Mouse (Mus musculus) thymus, postnatal 25 days (tissue): Measurements from ENCODE around the gene Tdrd9.

Experiments used
- DNase-seq: peaks from one replicate; pipeline ENCODE4 v3.0.0; 2022

Gene Tdrd9

GRCm38 (mm10) chr12:111966683-111967173 is 4.6 kb upstream of the Tdrd9 start, which contains the start of gene Atp5mpl:
Gene Atp5mpl (minus strand): TSS chr12:111966977.
- peak; percentile 95 for DNase-seq

GRCm38 (mm10) chr12:111970085-111970484 is 1.3 kb upstream of the Tdrd9 start:
- DNase-seq: no peak

- DNase-seq: no peak
Observed at GRCm38 (mm10) chr12:111972504-111972903, 1.1 kb downstream of the Tdrd9 start.

GRCm38 (mm10) chr12:111974578-111974977 is 3.2 kb downstream of the Tdrd9 start:
- DNase-seq: no peak

GRCm38 (mm10) chr12:111977138-111977537 is 5.8 kb downstream of the Tdrd9 start:
- no peak for DNase-seq

GRCm38 (mm10) chr12:111978274-111978673 is 6.9 kb downstream of the Tdrd9 start:
- no peak for DNase-seq

GRCm38 (mm10) chr12:111980887-111981367 is 9.6 kb downstream of the Tdrd9 start, which contains the start of gene Rd3l:
Gene Rd3l (minus strand): TSS chr12:111981317.
- no peak for DNase-seq

- DNase-seq: no peak
Observed at GRCm38 (mm10) chr12:111981831-111982230, 10.5 kb downstream of the Tdrd9 start.

- no peak for DNase-seq
Observed at GRCm38 (mm10) chr12:111983165-111983564, 11.8 kb downstream of the Tdrd9 start.

- no peak for DNase-seq
Observed at GRCm38 (mm10) chr12:111986756-111987155, 15.4 kb downstream of the Tdrd9 start.

- DNase-seq: no peak
Observed at GRCm38 (mm10) chr12:111992626-111993025, 21.3 kb downstream of the Tdrd9 start.

GRCm38 (mm10) chr12:111995161-111995560 is 23.8 kb downstream of the Tdrd9 start:
- DNase-seq: no peak

- DNase-seq: no peak
Observed at GRCm38 (mm10) chr12:111999735-112000134, 28.4 kb downstream of the Tdrd9 start.

- DNase-seq: peak; percentile 58
Observed at GRCm38 (mm10) chr12:112001223-112001622, 29.9 kb downstream of the Tdrd9 start.

- no peak for DNase-seq
Observed at GRCm38 (mm10) chr12:112012511-112013270, 41.3 kb downstream of the Tdrd9 start.

- no peak for DNase-seq
Observed at GRCm38 (mm10) chr12:112013271-112013801, 42.0 kb downstream of the Tdrd9 start.

GRCm38 (mm10) chr12:112016346-112016745 is 45.0 kb downstream of the Tdrd9 start:
- DNase-seq: no peak

GRCm38 (mm10) chr12:112023306-112023705 is 51.9 kb downstream of the Tdrd9 start:
- no peak for DNase-seq

- DNase-seq: no peak
Observed at GRCm38 (mm10) chr12:112024581-112025310, 53.4 kb downstream of the Tdrd9 start.

- no peak for DNase-seq
Observed at GRCm38 (mm10) chr12:112025457-112025856, 54.1 kb downstream of the Tdrd9 start.

GRCm38 (mm10) chr12:112025907-112026645 is 54.7 kb downstream of the Tdrd9 start:
- DNase-seq: no peak

- DNase-seq: no peak
Observed at GRCm38 (mm10) chr12:112027408-112027807, 56.0 kb downstream of the Tdrd9 start.
